Mouse (Mus musculus) left cerebral cortex, postnatal 10 days (tissue): ENCODE measurements around the gene Rasgef1b. TPM values are rescaled to one million over a fixed set of nuclear protein-coding genes. Genes with fewer than 3 reads are reported as not detected.

Experiments
- DNase-seq, 2 experiments: peaks; one replicate each; pipeline ENCODE4 v3.0.0; 2021 to 2022; ENCODE audit warnings: low spot score in 2 of 2, mixed read lengths in 1 of 2; ENCODE audit errors: extremely low spot score in 1 of 2
- intact Hi-C: fragments of 180-260 bp; cut with DNase I; formaldehyde crosslinking; loops from one replicate; pipeline ENCODE4 v1.15.1; 2025
- total RNA-seq, 2 experiments: library from RNA; stranded (reverse); gene quantifications; 2 replicates each; pipeline ENCODE4 v1.2.3; 2021

Rasgef1b gene
- 10 to 100 TPM; 53.8 to 58.4 TPM for total RNA-seq

- intact Hi-C loops: loop anchor here (5.0 kb wide), 1 partner anchor 481 kb away; no protein-coding TSS in a partner anchor
Observed at GRCm38 (mm10) chr5:99728649-99729212, at the start of gene Rasgef1b. Gene Rasgef1b, minus strand, starts transcription at chr5:99729065.

GRCm38 (mm10) chr5:99775342-99775741, 46.5 kb upstream of the Rasgef1b start:
- intact Hi-C loops: no loop called here
- no peak for DNase-seq

More at GRCm38 (mm10) chr5:99728649-99729212, at the start of gene Rasgef1b:
- DNase-seq: peak; percentile 59 to 86

- intact Hi-C loops: no loop called here
- DNase-seq: no peak
Observed at GRCm38 (mm10) chr5:99773265-99773664, 44.4 kb upstream of the Rasgef1b start.

GRCm38 (mm10) chr5:99764246-99764645, 35.4 kb upstream of the Rasgef1b start:
- no peak for DNase-seq
- intact Hi-C loops: no loop called here

GRCm38 (mm10) chr5:99758859-99759258, 30.0 kb upstream of the Rasgef1b start:
- no peak for DNase-seq
- intact Hi-C loops: no loop called here

GRCm38 (mm10) chr5:99753843-99754242, 25.0 kb upstream of the Rasgef1b start:
- intact Hi-C loops: no loop called here
- no peak for DNase-seq

GRCm38 (mm10) chr5:99753368-99753767, 24.5 kb upstream of the Rasgef1b start:
- DNase-seq: peak in 1 of 2 experiments; percentile 39
- intact Hi-C loops: no loop called here

- DNase-seq: no peak
- intact Hi-C loops: no loop called here
Observed at GRCm38 (mm10) chr5:99752670-99753231, 23.9 kb upstream of the Rasgef1b start.

- DNase-seq: no peak
- intact Hi-C loops: no loop called here
Observed at GRCm38 (mm10) chr5:99748417-99748816, 19.6 kb upstream of the Rasgef1b start.

GRCm38 (mm10) chr5:99746087-99746486, 17.2 kb upstream of the Rasgef1b start:
- intact Hi-C loops: no loop called here
- no peak for DNase-seq

- no peak for DNase-seq
- intact Hi-C loops: no loop called here
Observed at GRCm38 (mm10) chr5:99742874-99743273, 14.0 kb upstream of the Rasgef1b start.

GRCm38 (mm10) chr5:99742056-99742455, 13.2 kb upstream of the Rasgef1b start:
- DNase-seq: no peak
- intact Hi-C loops: no loop called here

GRCm38 (mm10) chr5:99737937-99738727, 9.3 kb upstream of the Rasgef1b start:
- intact Hi-C loops: no loop called here
- no peak for DNase-seq

GRCm38 (mm10) chr5:99729931-99730330, 1.1 kb upstream of the Rasgef1b start:
- intact Hi-C loops: loop anchor here (5.0 kb wide), 1 partner anchor 483 kb away; no protein-coding TSS in a partner anchor
- DNase-seq: no peak

GRCm38 (mm10) chr5:99729361-99729882, 557 bp upstream of the Rasgef1b start:
- peak in 1 of 2 experiments; percentile 64 for DNase-seq
- intact Hi-C loops: loop anchor here (5.0 kb wide), 1 partner anchor 482 kb away; no protein-coding TSS in a partner anchor

- intact Hi-C loops: loop anchor here (5.0 kb wide), 1 partner anchor 481 kb away; no protein-coding TSS in a partner anchor
- peak in 1 of 2 experiments; percentile 25 for DNase-seq
Observed at GRCm38 (mm10) chr5:99728027-99728451, 826 bp downstream of the Rasgef1b start.

- intact Hi-C loops: no loop called here
- no peak for DNase-seq
Observed at GRCm38 (mm10) chr5:99723941-99724340, 4.9 kb downstream of the Rasgef1b start.

- intact Hi-C loops: no loop called here
Observed at GRCm38 (mm10) chr5:99722310-99722709, 6.6 kb downstream of the Rasgef1b start.

GRCm38 (mm10) chr5:99720554-99720953, 8.3 kb downstream of the Rasgef1b start:
- DNase-seq: no peak
- intact Hi-C loops: no loop called here

More at GRCm38 (mm10) chr5:99722310-99722709, 6.6 kb downstream of the Rasgef1b start:
- no peak for DNase-seq
